Mouse (Mus musculus) heart, postnatal 0 days (tissue): ENCODE measurements around the gene Secisbp2. TPM values are rescaled to one million over a fixed set of nuclear protein-coding genes. Genes with fewer than 3 reads are reported as not detected.

ENCODE experiments used
- ATAC-seq: fragments of 200-750 bp; cut with Nextera tagmentation; 2 replicates; pipeline ENCODE4 v1.8.0; 2017; ENCODE audit warnings: low read depth, moderate number of reproducible peaks, moderate library complexity; ENCODE audit not compliant: insufficient read depth
- DNase-seq: peaks from one replicate; pipeline ENCODE4 v3.0.0-alpha.2; 2016; ENCODE audit warnings: low spot score
- H3K27ac ChIP-seq: fragments of 300-500 bp; sonication (generic); 2 replicates; pipeline ENCODE4 v1.5.1; 2014; ENCODE audit warnings: low read depth, mild to moderate bottlenecking
- H3K27me3 ChIP-seq: fragments of 300-500 bp; sonication (generic); 2 replicates; pipeline ENCODE4 v1.6.1; 2014; ENCODE audit warnings: low read length, mixed read lengths; ENCODE audit not compliant: control insufficient read depth, insufficient read depth
- H3K36me3 ChIP-seq: fragments of 300-500 bp; sonication (generic); replicated peaks from 2 replicates; pipeline ENCODE4 v1.6.1; 2014; ENCODE audit warnings: low read length, mixed read lengths; ENCODE audit not compliant: control insufficient read depth, insufficient read depth
- H3K4me1 ChIP-seq: fragments of 300-500 bp; sonication (generic); 2 replicates; pipeline ENCODE4 v1.6.1; 2014; ENCODE audit warnings: antibody characterized with exemption; ENCODE audit not compliant: control insufficient read depth, insufficient read depth
- H3K4me2 ChIP-seq: fragments of 300-500 bp; sonication (generic); 2 replicates; pipeline ENCODE4 v1.6.1; 2014; ENCODE audit warnings: low read depth, mild to moderate bottlenecking, low read length, moderate library complexity
- H3K4me3 ChIP-seq: fragments of 300-500 bp; sonication (generic); 2 replicates; pipeline ENCODE4 v1.5.1; 2014; ENCODE audit warnings: low read depth, low read length
- H3K9ac ChIP-seq: fragments of 300-500 bp; sonication (generic); replicated peaks from 2 replicates; pipeline ENCODE4 v1.6.1; 2014; ENCODE audit warnings: low read depth, low read length, mixed read lengths
- H3K9me3 ChIP-seq: fragments of 300-500 bp; sonication (generic); replicated peaks from 2 replicates; pipeline ENCODE4 v1.6.1; 2016; ENCODE audit warnings: low read length; ENCODE audit not compliant: control insufficient read depth
- CTCF ChIP-seq: IDR thresholded peaks from 2 replicates; pipeline ENCODE4 v1.5.1; 2016; ENCODE audit warnings: antibody characterized with exemption, control low read depth, low read depth
- EP300 ChIP-seq: IDR thresholded peaks from 2 replicates; pipeline ENCODE4 v1.6.1; 2016; ENCODE audit warnings: antibody characterized with exemption, low read depth
- whole genome bisulfite sequencing: fragments of 180-500 bp; shearing (Covaris S2); extraction: QIAGEN DNeasy Blood & Tissue Kit; methylation state at CpG from one replicate; pipeline ENCODE4 v1.1.7; 2014; 5-methylcytosine and 5-hydroxymethylcytosine counted together
- polyA plus RNA-seq: library from polyadenylated mRNA; unstranded; fragments of >200 nt; fragmentation: Nextera tagmentation; extraction: Ambion mirVana; gene quantifications from 2 replicates; pipeline ENCODE4 v1.2.1, GENCODE M21; 2015
- total RNA-seq: library from RNA; depleted of rRNA; stranded (reverse); fragments of >200 nt; gene quantifications from 2 replicates; pipeline ENCODE4 v1.2.3, GENCODE M21; 2014; ENCODE audit warnings: low replicate concordance

Secisbp2 gene
- total and polyA plus RNA-seq, 2 experiments from 2014 or later: 27.7 to 29.8 TPM

DNA sequence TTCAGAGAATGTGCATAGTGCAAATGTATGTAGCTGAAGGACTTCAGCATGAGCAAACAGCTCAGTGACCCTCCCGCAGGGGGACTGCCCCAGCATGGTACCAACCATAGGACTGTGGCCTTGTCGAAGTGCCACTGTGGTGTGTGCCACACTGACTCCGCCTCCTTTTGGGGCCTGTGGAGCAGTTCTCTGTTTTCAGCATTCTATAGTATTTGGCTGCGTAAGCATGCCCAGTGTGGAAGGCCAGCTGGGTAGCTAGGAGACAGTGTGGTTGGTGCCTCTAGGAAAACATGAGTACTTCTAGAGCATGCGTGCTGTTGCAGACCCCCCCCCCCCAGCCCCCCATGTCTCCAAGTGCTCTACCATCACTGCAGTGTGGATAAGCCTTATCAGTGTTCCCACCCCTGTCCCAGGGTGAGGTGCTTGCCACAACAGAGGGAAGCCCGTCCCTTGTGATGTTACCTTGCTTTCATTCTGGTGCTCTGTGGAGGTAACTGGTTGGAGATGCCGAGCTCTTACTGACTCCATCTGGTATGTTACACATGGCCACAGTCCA, 26.2 kb downstream of the Secisbp2 start:
- Histone ChIP-seq H3K9ac (no peak overlapping the region), H3K9me3 (no peaks in the 10 kb centered on the region), H3K27me3 (no peaks in the 10 kb centered on the region), H3K4me1 (no peaks in the 10 kb centered on the region), H3K27ac (no peak overlapping the region), H3K36me3 (peaks cover 92% of the 10 kb centered on the region), H3K4me3 (no peak overlapping the region), H3K4me2 (no peak overlapping the region)
- TF ChIP-seq EP300 (no peak), CTCF (no peak)
- 86% methylated on average over 7 of the region's 7 CpGs for WGBS
- DNase-seq (no peak), ATAC-seq (no peak)

- no peaks in the 10 kb centered on the region for H3K4me1 ChIP-seq
- H3K4me2 ChIP-seq: no peak overlapping the region
- 89% methylated on average over 6 of the region's 6 CpGs for WGBS
- no peak overlapping the region for H3K9ac ChIP-seq
- H3K9me3 ChIP-seq: no peaks in the 10 kb centered on the region
- ATAC-seq (no peak), DNase-seq (no peak)
- H3K27ac ChIP-seq: no peak overlapping the region
- peaks cover 94% of the 10 kb centered on the region for H3K36me3 ChIP-seq
- TF ChIP-seq CTCF (no peak), EP300 (no peak)
- H3K27me3 ChIP-seq: no peaks in the 10 kb centered on the region
- no peak overlapping the region for H3K4me3 ChIP-seq
Observed at GRCm38 (mm10) chr13:51678687-51679086, 27.2 kb downstream of the Secisbp2 start.

- DNase-seq (no peak), ATAC-seq (no peak)
- no peak overlapping the region for H3K4me3 ChIP-seq
- no peak overlapping the region for H3K27ac ChIP-seq
- no peaks in the 10 kb centered on the region for H3K4me1 ChIP-seq
- 40% methylated on average over 4 of the region's 4 CpGs for WGBS
- no peak overlapping the region for H3K4me2 ChIP-seq
- no peaks in the 10 kb centered on the region for H3K27me3 ChIP-seq
- no peak for TF ChIP-seq EP300
- no peak overlapping the region for H3K9ac ChIP-seq
- no peaks in the 10 kb centered on the region for H3K9me3 ChIP-seq
- peaks cover 94% of the 10 kb centered on the region for H3K36me3 ChIP-seq
Observed at GRCm38 (mm10) chr13:51679332-51679731, 27.8 kb downstream of the Secisbp2 start.

GRCm38 (mm10) chr13:51681076-51681475, 29.6 kb downstream of the Secisbp2 start:
- Histone ChIP-seq H3K9me3 (no peaks in the 10 kb centered on the region), H3K4me1 (no peaks in the 10 kb centered on the region), H3K27ac (no peak overlapping the region), H3K36me3 (peaks cover 95% of the 10 kb centered on the region), H3K9ac (no peak overlapping the region), H3K4me2 (no peak overlapping the region), H3K4me3 (no peak overlapping the region), H3K27me3 (no peaks in the 10 kb centered on the region)
- no peak for TF ChIP-seq CTCF
- TF ChIP-seq EP300: no peak
- DNase-seq (no peak), ATAC-seq (0 out of 2 replicates have a peak, but pooled peaks have one; percentile 15)
- 59% methylated on average over 5 of the region's 5 CpGs for WGBS

- WGBS: 98% methylated on average over 8 of the region's 8 CpGs
Observed at GRCm38 (mm10) chr13:51681634-51682033, 30.1 kb downstream of the Secisbp2 start.

DNA sequence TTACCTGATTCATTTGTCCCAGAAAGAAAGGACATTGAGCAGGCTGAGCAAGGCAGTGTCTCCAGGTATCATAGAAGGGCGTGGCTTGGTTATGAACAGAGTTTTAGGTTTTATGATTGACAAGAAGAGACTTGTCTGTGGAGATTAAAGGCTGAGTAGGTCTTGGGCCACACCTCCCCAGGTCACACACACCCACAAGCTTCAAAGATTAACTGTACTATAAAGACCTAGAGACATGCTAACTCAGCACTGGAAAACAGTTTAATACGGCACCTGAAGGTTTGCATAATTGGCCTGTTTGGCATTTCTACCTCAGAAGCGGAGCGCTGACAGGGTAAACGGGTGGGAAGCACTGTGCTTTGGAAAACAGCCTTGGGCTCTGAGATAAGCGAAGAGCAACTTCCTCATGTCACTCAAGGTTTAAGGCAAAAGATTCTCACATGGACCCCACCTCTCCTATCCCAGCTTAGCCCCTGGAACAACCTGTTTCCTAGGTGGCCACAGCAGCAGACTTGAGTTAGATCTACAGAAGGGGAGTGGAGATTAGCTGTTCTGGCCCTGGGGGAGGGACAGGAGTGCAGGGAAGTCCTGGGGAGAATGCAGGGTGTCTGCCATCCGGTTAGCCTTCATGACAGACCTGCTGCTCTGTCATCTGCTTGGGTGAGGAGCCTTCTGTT, 33.9 kb downstream of the Secisbp2 start:
- DNase-seq (no peak), ATAC-seq (no peak)
- H3K9ac ChIP-seq: no peak overlapping the region
- H3K9me3 ChIP-seq: no peaks in the 10 kb centered on the region
- no peaks in the 10 kb centered on the region for H3K27me3 ChIP-seq
- no peak for TF ChIP-seq EP300
- TF ChIP-seq CTCF: no peak
- 0 out of 2 replicates have a peak, but pooled peaks cover 4% of the 10 kb centered on the region for H3K4me1 ChIP-seq
- H3K4me2 ChIP-seq: no peak overlapping the region
- peaks cover 78% of the 10 kb centered on the region for H3K36me3 ChIP-seq
- H3K27ac ChIP-seq: no peak overlapping the region
- no peak overlapping the region for H3K4me3 ChIP-seq
- WGBS: 76% methylated on average over 7 of the region's 7 CpGs

More at GRCm38 (mm10) chr13:51681634-51682033, 30.1 kb downstream of the Secisbp2 start:
- Histone ChIP-seq H3K9me3 (no peaks in the 10 kb centered on the region), H3K36me3 (peaks cover 94% of the 10 kb centered on the region), H3K27me3 (no peaks in the 10 kb centered on the region), H3K4me3 (no peak overlapping the region), H3K9ac (no peak overlapping the region), H3K4me1 (no peaks in the 10 kb centered on the region), H3K4me2 (no peak overlapping the region), H3K27ac (no peak overlapping the region)
- no peak for DNase-seq
- no peak for ATAC-seq
- no peak for TF ChIP-seq CTCF
